Mouse (Mus musculus) central nervous system, embryonic 11.5 days (tissue): ENCODE measurements around the gene Cfap20. TPM values are rescaled to one million over a fixed set of nuclear protein-coding genes. Genes with fewer than 3 reads are reported as not detected.

ENCODE experiments used
- polyA plus RNA-seq: library from polyadenylated mRNA; depleted of rRNA; stranded (reverse); fragments of >200 nt; gene quantifications from 2 replicates; pipeline ENCODE4 v1.2.3, GENCODE M21; 2012; rRNA removed

Gene Cfap20
- 83.7 and 123 TPM in 2 replicates for polyA plus RNA-seq

DNA sequence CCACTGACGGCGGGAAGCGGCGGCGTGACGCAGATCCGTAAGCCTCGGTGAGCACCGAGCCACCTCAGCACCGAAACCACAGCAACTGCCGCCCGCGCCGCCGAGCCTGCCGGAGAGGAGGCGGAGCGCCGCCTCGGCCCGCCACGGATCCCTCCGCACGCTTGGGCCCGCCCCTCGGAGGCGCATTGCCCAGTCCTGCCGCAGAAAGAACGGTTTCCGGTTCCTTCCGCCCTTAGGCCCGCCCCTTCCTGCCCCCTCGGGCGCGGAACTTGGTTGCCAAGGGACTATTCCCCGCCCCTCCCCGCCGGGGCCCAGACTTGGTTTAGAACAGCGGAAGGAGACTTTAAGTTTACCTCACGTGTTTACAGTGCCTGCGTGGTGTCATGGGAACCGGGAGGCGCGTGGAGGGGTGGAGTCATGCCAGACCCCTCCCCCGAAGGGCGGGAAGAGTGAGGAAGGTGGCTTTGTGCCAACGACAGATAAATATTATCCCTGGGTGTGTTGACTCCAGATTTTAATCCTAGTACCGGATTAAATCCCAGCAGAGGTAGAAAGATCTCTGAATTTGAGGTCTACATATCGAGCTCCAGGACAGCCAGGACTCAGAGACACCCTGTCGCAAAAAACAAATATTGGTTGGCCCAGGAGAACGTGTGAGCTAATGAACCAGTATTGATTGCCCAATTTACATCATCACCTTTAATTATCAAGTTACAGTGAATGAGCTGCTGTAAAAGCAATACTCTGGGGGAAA lies at the start of gene Cfap20:
Gene Cfap20 (minus strand): TSS at position 184 of the 754 bp plus-strand sequence.

Other genes with a start within 250 kb of the Cfap20 start
- gene Kifc3, start 232.1 kb downstream of the Cfap20 start, polyA plus RNA-seq, result 11.5 and 13.4 TPM in 2 replicates
- 0.12 and 0.17 TPM in 2 replicates for gene Cngb1, start 128.3 kb downstream of the Cfap20 start, polyA plus RNA-seq
- 0.24 TPM in 1 of 2 replicates, not detected in the other for gene Tepp, start 124.3 kb downstream of the Cfap20 start, polyA plus RNA-seq
- gene Zfp319, start 102.9 kb downstream of the Cfap20 start, polyA plus RNA-seq, result 13.1 and 15.4 TPM in 2 replicates
- 33.3 and 53.2 TPM in 2 replicates for gene Usb1, start 102.6 kb downstream of the Cfap20 start, polyA plus RNA-seq
- gene Mmp15, start 82.6 kb downstream of the Cfap20 start, polyA plus RNA-seq, result 15.4 and 17.8 TPM in 2 replicates
- gene Csnk2a2, start 55.2 kb upstream of the Cfap20 start, polyA plus RNA-seq, result 36.9 and 65.6 TPM in 2 replicates
- gene Ccdc113, start 99.2 kb upstream of the Cfap20 start, polyA plus RNA-seq, result 0.30 and 0.34 TPM in 2 replicates
- not detected in 2 replicates for gene Prss54, start 141.5 kb upstream of the Cfap20 start, polyA plus RNA-seq
- 16.3 and 17.5 TPM in 2 replicates for gene Gins3, start 198.6 kb upstream of the Cfap20 start, polyA plus RNA-seq
- gene Ndrg4, start 242.1 kb upstream of the Cfap20 start, polyA plus RNA-seq, result 57.4 TPM in 2 replicates